7 mouse cellular contexts compared by ENCODE assay signal in genomic region chr5:135934481-135935175, GRCm38 (mm10). TPM values are rescaled to one million over a fixed set of nuclear protein-coding genes. Genes with fewer than 3 reads are reported as not detected.
A peak's percentile ranks its signal among the peaks of the same experiment; 100 is the strongest.
DNase-seq lines count a peak whose midpoint lies in the region; ATAC-seq lines count a peak whose summit lies in the region.

Gene Ywhag (minus strand): TSS chr5:135934616.

- no peaks in the 10 kb centered on the region for H3K9me3 ChIP-seq in embryonic facial prominence, embryonic 12.5 days
- H3K9me3 ChIP-seq in limb, embryonic 11.5 days (ENCODE audit: control insufficient read depth, low read length) = no peaks in the 10 kb centered on the region
- no peaks in the 10 kb centered on the region for H3K9me3 ChIP-seq in midbrain, embryonic 14.5 days (ENCODE audit: control insufficient read depth, low read length)

- peak; percentile 98 for DNase-seq in adrenal gland, postnatal 25 days
- DNase-seq in heart, adult 11 months = peak; percentile 100
- DNase-seq in kidney, adult 18-20 months = peak; percentile 97
- peak; percentile 98 for DNase-seq in limb, embryonic 11.5 days (ENCODE audit: low spot score)
- DNase-seq in midbrain, embryonic 14.5 days = peak; percentile 98
- peak; percentile 95 to 99 for DNase-seq in spleen, adult 18-20 months

- peaks cover 24% of the 10 kb centered on the region for H3K36me3 ChIP-seq in embryonic facial prominence, embryonic 12.5 days
- H3K36me3 ChIP-seq in limb, embryonic 11.5 days (ENCODE audit: control insufficient read depth, insufficient read depth, low read length) = peaks cover 7% of the 10 kb centered on the region; the same call in 1 of the 2 replicates
- peaks cover 28% of the 10 kb centered on the region for H3K36me3 ChIP-seq in midbrain, embryonic 14.5 days (ENCODE audit: control insufficient read depth, insufficient read depth, low read length)

- peak within 1 kb of the TSS; percentile 95 for H3K27ac ChIP-seq in embryonic facial prominence, embryonic 12.5 days
- H3K27ac ChIP-seq in limb, embryonic 11.5 days (replicated peaks; ENCODE audit: low read depth, low read length) = peak within 1 kb of the TSS; percentile 89
- peak within 1 kb of the TSS; percentile 97 for H3K27ac ChIP-seq in midbrain, embryonic 14.5 days (replicated peaks; ENCODE audit: low read depth, low read length)

- peaks cover 15% of the 10 kb centered on the region for H3K4me1 ChIP-seq in embryonic facial prominence, embryonic 12.5 days
- H3K4me1 ChIP-seq in limb, embryonic 11.5 days (ENCODE audit: control insufficient read depth, insufficient read depth, low read length) = no peaks in the 10 kb centered on the region
- H3K4me1 ChIP-seq in midbrain, embryonic 14.5 days (ENCODE audit: control insufficient read depth, insufficient read depth, low read length) = peaks cover 25% of the 10 kb centered on the region

- peak within 1 kb of the TSS; percentile 89 for H3K9ac ChIP-seq in embryonic facial prominence, embryonic 12.5 days
- peak within 1 kb of the TSS; percentile 75 for H3K9ac ChIP-seq in limb, embryonic 11.5 days (ENCODE audit: low read length)
- peak within 1 kb of the TSS; percentile 95 for H3K9ac ChIP-seq in midbrain, embryonic 14.5 days (replicated peaks; ENCODE audit: low read length)

- peak within 1 kb of the TSS; percentile 53 for H3K4me2 ChIP-seq in embryonic facial prominence, embryonic 12.5 days (replicated peaks)
- peak within 1 kb of the TSS; percentile 78 for H3K4me2 ChIP-seq in limb, embryonic 11.5 days (ENCODE audit: low read depth, severe bottlenecking)
- peak within 1 kb of the TSS; percentile 75 for H3K4me2 ChIP-seq in midbrain, embryonic 14.5 days (ENCODE audit: low read length)

- under 1% methylated on average over 48 of the region's 48 CpGs for WGBS in embryonic facial prominence, embryonic 12.5 days
- WGBS in limb, embryonic 11.5 days = under 1% methylated on average over 48 of the region's 48 CpGs
- WGBS in midbrain, embryonic 14.5 days = under 1% methylated on average over 48 of the region's 48 CpGs

- peak; percentile 93 for ATAC-seq in embryonic facial prominence, embryonic 12.5 days (ENCODE audit: insufficient number of reproducible peaks, insufficient read depth, low FRiP score, low TSS enrichment)
- peak; percentile 94 for ATAC-seq in limb, embryonic 11.5 days (ENCODE audit: insufficient number of reproducible peaks, low FRiP score, low TSS enrichment, low read depth)
- ATAC-seq in midbrain, embryonic 14.5 days (ENCODE audit: low FRiP score, low TSS enrichment) = peak; percentile 94

- H3K4me3 ChIP-seq in embryonic facial prominence, embryonic 12.5 days = peak within 1 kb of the TSS; percentile 97
- H3K4me3 ChIP-seq in limb, embryonic 11.5 days (ENCODE audit: low read depth, low read length) = peak within 1 kb of the TSS; percentile 66
- H3K4me3 ChIP-seq in midbrain, embryonic 14.5 days (replicated peaks; ENCODE audit: low read depth, low read length) = peak within 1 kb of the TSS; percentile 86

- H3K27me3 ChIP-seq in embryonic facial prominence, embryonic 12.5 days = no peaks in the 10 kb centered on the region
- H3K27me3 ChIP-seq in limb, embryonic 11.5 days (ENCODE audit: control insufficient read depth, insufficient read depth, low read length) = no peaks in the 10 kb centered on the region
- no peaks in the 10 kb centered on the region for H3K27me3 ChIP-seq in midbrain, embryonic 14.5 days (ENCODE audit: control insufficient read depth, insufficient read depth, low read length)

RNA-seq across cellular contexts. Expression of gene Ywhag, which starts in this region (rescaled TPM):
- 477 and 524 TPM in 2 replicates for total RNA-seq in adrenal gland, postnatal 25 days (2021)
- 221 and 228 TPM in 2 replicates for polyA plus RNA-seq in embryonic facial prominence, embryonic 12.5 days (2016; fragmentation: Nextera tagmentation; extraction: Ambion mirVana)
- polyA plus RNA-seq in limb, embryonic 11.5 days (2014; fragmentation: Nextera tagmentation; extraction: Ambion mirVana) = 98.2 and 105 TPM in 2 replicates
- polyA plus RNA-seq in midbrain, embryonic 14.5 days (2014; fragmentation: Nextera tagmentation; extraction: Ambion mirVana) = 420 and 582 TPM in 2 replicates

Comparison
In these comparisons a context has a peak if more than half of its experiments do, and no peak if none do; other contexts are left out.
1. Peak in every context shown above with its lines: DNase-seq, ATAC-seq, H3K4me3 ChIP-seq and H3K27ac ChIP-seq.